Mouse (Mus musculus) CH12.LX (cell line): ENCODE measurements around the gene P2rx4.
"Not testable (repeated sequence)": the region's sequence is repeated elsewhere in the genome, so short reads cannot be mapped to it uniquely, and the experiment has no call there.

Source experiments
- BHLHE40 ChIP-seq: IDR thresholded peaks from 2 replicates; pipeline ENCODE4 v1.6.1; 2011; ENCODE audit warnings: mild to moderate bottlenecking, low read depth, low read length, improper control_type of control experiment
- CTCF ChIP-seq, 2 experiments: IDR thresholded peaks in 1 of 2; conservative IDR thresholded peaks in 1 of 2; 2 replicates each; pipeline ENCODE4 v1.5.1; 2011 to 2012; ENCODE audit warnings: low read depth in 2 of 2, low read length in 2 of 2, improper control_type of control experiment in 1 of 2, inconsistent platforms in 1 of 2, mild to moderate bottlenecking in 1 of 2, moderate library complexity in 1 of 2
- EP300 ChIP-seq: IDR thresholded peaks from 2 replicates; pipeline ENCODE4 v1.6.1; 2011; ENCODE audit warnings: low read length, improper control_type of control experiment
- HCFC1 ChIP-seq: IDR thresholded peaks from 2 replicates; pipeline ENCODE4 v1.6.1; 2012; ENCODE audit warnings: low read depth, mild to moderate bottlenecking, inconsistent platforms, low read length, improper control_type of control experiment
- KAT2A ChIP-seq: IDR thresholded peaks from 2 replicates; pipeline ENCODE4 v1.6.1; 2012; ENCODE audit warnings: low read length, improper control_type of control experiment, inconsistent platforms; ENCODE audit not compliant: insufficient replicate concordance
- POLR2A ChIP-seq: IDR thresholded peaks from 2 replicates; pipeline ENCODE4 v1.6.1; 2011; ENCODE audit warnings: low read depth, mild to moderate bottlenecking, improper control_type of control experiment, low read length
- UBTF ChIP-seq: IDR thresholded peaks from 2 replicates; pipeline ENCODE4 v1.6.1; 2012; ENCODE audit warnings: low read depth, mild to moderate bottlenecking, inconsistent platforms, low read length, improper control_type of control experiment, moderate library complexity
- ZNF384 ChIP-seq: IDR thresholded peaks from 2 replicates; pipeline ENCODE4 v1.6.1; 2012; ENCODE audit warnings: low read depth, low read length, improper control_type of control experiment, inconsistent platforms

DNA sequence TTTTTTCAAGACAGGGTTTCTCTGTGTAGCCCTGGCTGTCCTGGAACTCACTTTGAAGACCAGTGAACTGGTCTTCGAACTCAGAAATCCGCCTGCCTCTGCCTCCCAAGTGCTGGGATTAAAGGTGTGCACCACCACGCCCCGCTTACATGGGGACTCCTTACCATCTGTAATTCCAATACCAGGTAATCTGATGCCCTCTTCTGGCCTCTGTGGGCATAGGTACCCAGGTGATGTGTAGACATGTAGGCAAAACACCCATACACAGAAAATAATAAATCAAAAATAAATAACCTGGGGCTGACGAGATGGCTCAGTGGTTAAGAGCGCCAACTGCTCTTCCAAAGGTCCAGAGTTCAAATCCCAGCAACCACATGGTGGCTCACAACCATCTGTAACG is 35.7 kb upstream of the P2rx4 start:
- TF ChIP-seq CTCF (conservative IDR thresholded peaks at IDR 0.05 in 1 of 2, IDR thresholded peaks at IDR 0.05 in 1 of 2; ENCODE audit: low read depth in 2 of 2, low read length in 2 of 2) = peak in 1 of 2 experiments; percentile 40; a peak in 2 of 4 replicates
- not testable (repeated sequence) for TF ChIP-seq EP300, POLR2A, BHLHE40, KAT2A, HCFC1, UBTF, ZNF384
